Mouse (Mus musculus) MEL (cell line): ENCODE measurements around the gene Stat6. TPM values are rescaled to one million over a fixed set of nuclear protein-coding genes. Genes with fewer than 3 reads are reported as not detected.

ENCODE experiments used
- DNase-seq: peaks from one replicate; pipeline ENCODE4 v3.0.0; 2011; ENCODE audit warnings: low read depth, low spot score
- H3K27ac ChIP-seq: 2 replicates; pipeline ENCODE4 v1.5.1; 2012; ENCODE audit warnings: low read depth, mild to moderate bottlenecking, control low read depth, low read length, moderate library complexity; ENCODE audit not compliant: control insufficient read depth
- H3K27me3 ChIP-seq, 2 experiments: fragments of 150-350 bp in 1 of 2; sonication (generic) in 1 of 2; 2 replicates each; pipeline ENCODE4 v1.6.1; 2012; ENCODE audit warnings: low read length in 2 of 2, mild to moderate bottlenecking in 2 of 2, improper control_type of control experiment in 1 of 2, moderate library complexity in 1 of 2; ENCODE audit not compliant: insufficient read depth in 2 of 2, control insufficient read depth in 1 of 2
- H3K36me3 ChIP-seq, 2 experiments: 2 replicates each; pipeline ENCODE4 v1.6.1; 2012 to 2014; ENCODE audit warnings: low read length in 2 of 2, improper control_type of control experiment in 1 of 2, inconsistent platforms in 1 of 2, mild to moderate bottlenecking in 1 of 2; ENCODE audit not compliant: insufficient read depth in 2 of 2, control insufficient read depth in 1 of 2
- H3K4me1 ChIP-seq, 2 experiments: fragments of 150-350 bp in 1 of 2; sonication (generic) in 1 of 2; 2 replicates each; pipeline ENCODE4 v1.6.1; 2012; ENCODE audit warnings: low read length in 2 of 2, improper control_type of control experiment in 1 of 2, mild to moderate bottlenecking in 1 of 2; ENCODE audit not compliant: insufficient read depth in 2 of 2, control insufficient read depth in 1 of 2
- H3K4me3 ChIP-seq, 2 experiments: fragments of 150-350 bp in 1 of 2; sonication (generic) in 1 of 2; 2 replicates each; pipeline ENCODE4 v1.5.1; 2012; ENCODE audit warnings: low read depth in 2 of 2, low read length in 2 of 2, mild to moderate bottlenecking in 2 of 2, moderate library complexity in 2 of 2, control low read depth in 1 of 2, improper control_type of control experiment in 1 of 2; ENCODE audit not compliant: control insufficient read depth in 1 of 2, insufficient read depth in 1 of 2
- H3K79me2 ChIP-seq: 2 replicates; pipeline ENCODE4 v1.6.1; 2012; ENCODE audit warnings: mild to moderate bottlenecking, low read length, moderate library complexity; ENCODE audit not compliant: control insufficient read depth, poor library complexity, insufficient read depth
- H3K9ac ChIP-seq: 2 replicates; pipeline ENCODE4 v1.6.1; 2012; ENCODE audit warnings: low read depth, mild to moderate bottlenecking, control low read depth, low read length, moderate library complexity; ENCODE audit not compliant: control insufficient read depth, poor library complexity, severe bottlenecking
- H3K9me3 ChIP-seq: fragments of 150-350 bp; sonication (generic); replicated peaks from 2 replicates; pipeline ENCODE4 v1.6.1; 2012; ENCODE audit warnings: mild to moderate bottlenecking, low read length, improper control_type of control experiment, moderate library complexity; ENCODE audit not compliant: insufficient read depth
- BHLHE40 ChIP-seq: IDR thresholded peaks from 2 replicates; pipeline ENCODE4 v1.6.1; 2012; ENCODE audit warnings: low read depth, mild to moderate bottlenecking, inconsistent platforms, low read length, improper control_type of control experiment, borderline replicate concordance
- CHD2 ChIP-seq: IDR thresholded peaks from 2 replicates; pipeline ENCODE4 v1.6.1; 2011; ENCODE audit warnings: low read length, improper control_type of control experiment
- CTCF ChIP-seq, 3 experiments: IDR thresholded peaks in 2 of 3; conservative IDR thresholded peaks in 1 of 3; 2 replicates each; pipeline ENCODE4 v1.5.1; 2011 to 2012; ENCODE audit warnings: low read length in 3 of 3, low read depth in 2 of 3, mild to moderate bottlenecking in 2 of 3, improper control_type of control experiment in 1 of 3, inconsistent platforms in 1 of 3, mixed read lengths in 1 of 3, moderate library complexity in 1 of 3; ENCODE audit not compliant: control insufficient read depth in 1 of 3, insufficient read depth in 1 of 3, poor library complexity in 1 of 3, severe bottlenecking in 1 of 3
- E2F4 ChIP-seq: IDR thresholded peaks from 2 replicates; pipeline ENCODE4 v1.6.1; 2011; ENCODE audit warnings: low read depth, low read length, improper control_type of control experiment, borderline replicate concordance
- ELF1 ChIP-seq: IDR thresholded peaks from 2 replicates; pipeline ENCODE4 v1.6.1; 2014; ENCODE audit warnings: low read depth, mild to moderate bottlenecking, inconsistent platforms, low read length, improper control_type of control experiment, moderate library complexity
- EP300 ChIP-seq, 2 experiments: IDR thresholded peaks; 2 replicates each; pipeline ENCODE4 v1.6.1; 2011; ENCODE audit warnings: improper control_type of control experiment in 2 of 2, low read length in 2 of 2, low read depth in 1 of 2, mild to moderate bottlenecking in 1 of 2
- ETS1 ChIP-seq: IDR thresholded peaks from 2 replicates; pipeline ENCODE4 v1.6.1; 2012; ENCODE audit warnings: low read depth, mild to moderate bottlenecking, inconsistent platforms, low read length, improper control_type of control experiment, moderate library complexity
- GABPA ChIP-seq: IDR thresholded peaks from 2 replicates; pipeline ENCODE4 v1.6.1; 2012; ENCODE audit warnings: low read depth, mild to moderate bottlenecking, inconsistent platforms, low read length, improper control_type of control experiment, moderate library complexity
- GATA1 ChIP-seq: IDR thresholded peaks from 2 replicates; pipeline ENCODE4 v1.6.1; 2011; ENCODE audit warnings: low read depth, low read length, improper control_type of control experiment
- HCFC1 ChIP-seq: IDR thresholded peaks from 2 replicates; pipeline ENCODE4 v1.6.1; 2012; ENCODE audit warnings: low read depth, mild to moderate bottlenecking, inconsistent platforms, low read length, improper control_type of control experiment, moderate library complexity
- JUND ChIP-seq: IDR thresholded peaks from 2 replicates; pipeline ENCODE4 v1.6.1; 2011; ENCODE audit warnings: low read depth, mild to moderate bottlenecking, improper control_type of control experiment, low read length
- KAT2A ChIP-seq: conservative IDR thresholded peaks from 2 replicates; pipeline ENCODE4 v1.6.1; 2012; ENCODE audit warnings: low read depth, low read length, improper control_type of control experiment, inconsistent platforms
- MAFK ChIP-seq: IDR thresholded peaks from 2 replicates; pipeline ENCODE4 v1.6.1; 2011; ENCODE audit warnings: low read depth, mild to moderate bottlenecking, low read length, improper control_type of control experiment, borderline replicate concordance
- MAX ChIP-seq: IDR thresholded peaks from 2 replicates; pipeline ENCODE4 v1.6.1; 2011; ENCODE audit warnings: low read length, improper control_type of control experiment
- MAZ ChIP-seq: IDR thresholded peaks from 2 replicates; pipeline ENCODE4 v1.6.1; 2012; ENCODE audit warnings: low read depth, mild to moderate bottlenecking, inconsistent platforms, low read length, improper control_type of control experiment
- MEF2A ChIP-seq: IDR thresholded peaks from 2 replicates; pipeline ENCODE4 v1.6.1; 2014; ENCODE audit warnings: low read depth, mild to moderate bottlenecking, inconsistent platforms, low read length, improper control_type of control experiment; ENCODE audit not compliant: poor library complexity, insufficient replicate concordance, severe bottlenecking; ENCODE audit errors: extremely low read depth
- MXI1 ChIP-seq: IDR thresholded peaks from 2 replicates; pipeline ENCODE4 v1.6.1; 2011; ENCODE audit warnings: mild to moderate bottlenecking, low read depth, low read length, improper control_type of control experiment
- MYB ChIP-seq: IDR thresholded peaks from 2 replicates; pipeline ENCODE4 v1.6.1; 2011; ENCODE audit warnings: mild to moderate bottlenecking, low read depth, low read length, improper control_type of control experiment
- MYC ChIP-seq: IDR thresholded peaks from 2 replicates; pipeline ENCODE4 v1.6.1; 2011; ENCODE audit warnings: low read depth, mild to moderate bottlenecking, low read length, improper control_type of control experiment, moderate library complexity
- NELFE ChIP-seq: IDR thresholded peaks from 2 replicates; pipeline ENCODE4 v1.6.1; 2011; ENCODE audit warnings: low read depth, low read length, improper control_type of control experiment
- NRF1 ChIP-seq: IDR thresholded peaks from 2 replicates; pipeline ENCODE4 v1.6.1; 2014; ENCODE audit warnings: low read depth, mild to moderate bottlenecking, inconsistent platforms, low read length, improper control_type of control experiment, moderate library complexity; ENCODE audit not compliant: poor library complexity, insufficient read depth, severe bottlenecking
- POLR2A ChIP-seq, 2 experiments: IDR thresholded peaks; 2 replicates each; pipeline ENCODE4 v1.6.1; 2011 to 2012; ENCODE audit warnings: low read length in 2 of 2, mild to moderate bottlenecking in 2 of 2, control low read depth in 1 of 2, improper control_type of control experiment in 1 of 2, low read depth in 1 of 2, moderate library complexity in 1 of 2; ENCODE audit not compliant: control insufficient read depth in 1 of 2, insufficient read depth in 1 of 2, poor library complexity in 1 of 2
- POLR2AphosphoS2 ChIP-seq: IDR thresholded peaks from 2 replicates; pipeline ENCODE4 v1.6.1; 2011; ENCODE audit warnings: low read length, improper control_type of control experiment
- RCOR1 ChIP-seq: IDR thresholded peaks from 2 replicates; pipeline ENCODE4 v1.6.1; 2012; ENCODE audit warnings: low read depth, mild to moderate bottlenecking, inconsistent platforms, low read length, improper control_type of control experiment
- SIN3A ChIP-seq: IDR thresholded peaks from 2 replicates; pipeline ENCODE4 v1.6.1; 2012; ENCODE audit warnings: low read length, improper control_type of control experiment, inconsistent platforms
- TAL1 ChIP-seq: IDR thresholded peaks from 2 replicates; pipeline ENCODE4 v1.6.1; 2012; ENCODE audit warnings: mild to moderate bottlenecking, inconsistent platforms, low read length, moderate library complexity, mixed read lengths
- TBP ChIP-seq: IDR thresholded peaks from 2 replicates; pipeline ENCODE4 v1.8.0; 2011; ENCODE audit warnings: low read depth, low read length, improper control_type of control experiment
- TCF12 ChIP-seq: IDR thresholded peaks from 2 replicates; pipeline ENCODE4 v1.6.1; 2014; ENCODE audit warnings: low read depth, mild to moderate bottlenecking, inconsistent platforms, low read length, improper control_type of control experiment, moderate library complexity
- UBTF ChIP-seq: IDR thresholded peaks from 2 replicates; pipeline ENCODE4 v1.6.1; 2012; ENCODE audit warnings: low read depth, mild to moderate bottlenecking, inconsistent platforms, low read length, improper control_type of control experiment, moderate library complexity, borderline replicate concordance; ENCODE audit not compliant: insufficient read depth
- USF1 ChIP-seq: IDR thresholded peaks from 2 replicates; pipeline ENCODE4 v1.6.1; 2014; ENCODE audit warnings: low read depth, mild to moderate bottlenecking, inconsistent platforms, low read length, improper control_type of control experiment, moderate library complexity
- USF2 ChIP-seq, 2 experiments: IDR thresholded peaks; 2 replicates each; pipeline ENCODE4 v1.6.1; 2011 to 2012; ENCODE audit warnings: improper control_type of control experiment in 2 of 2, low read length in 2 of 2, borderline replicate concordance in 1 of 2, inconsistent platforms in 1 of 2, low read depth in 1 of 2, mild to moderate bottlenecking in 1 of 2; ENCODE audit not compliant: insufficient read depth in 1 of 2
- ZC3H11A ChIP-seq: IDR thresholded peaks from 2 replicates; pipeline ENCODE4 v1.6.1; 2012; ENCODE audit warnings: low read depth, mild to moderate bottlenecking, inconsistent platforms, low read length, improper control_type of control experiment
- ZMIZ1 ChIP-seq: IDR thresholded peaks from 2 replicates; pipeline ENCODE4 v1.6.1; 2012; ENCODE audit warnings: low read depth, mild to moderate bottlenecking, inconsistent platforms, low read length, improper control_type of control experiment, moderate library complexity
- ZNF384 ChIP-seq: IDR thresholded peaks from 2 replicates; pipeline ENCODE4 v1.6.1; 2012; ENCODE audit warnings: low read depth, mild to moderate bottlenecking, inconsistent platforms, low read length, improper control_type of control experiment
- polyA plus RNA-seq, 2 experiments: library from polyadenylated mRNA; stranded (reverse) in 1 of 2; unstranded in 1 of 2; fragments of >175 nt in 1 of 2; fragments of >200 nt in 1 of 2; gene quantifications; 2 replicates each; pipeline versions ENCODE4 v1.2.1 to v1.2.4; 2012; ENCODE audit warnings: low replicate concordance in 2 of 2, low read depth in 1 of 2; ENCODE audit not compliant: insufficient read length in 2 of 2, insufficient read depth in 1 of 2, missing spikeins in 1 of 2
- total RNA-seq: library from RNA; depleted of rRNA; stranded (reverse); fragments of 300-350 nt; gene quantifications from 2 replicates; pipeline ENCODE4 v1.2.3, GENCODE M21; 2012

Gene Stat6
- total and polyA plus RNA-seq, 3 experiments, result 34.9 to 50.2 TPM; not detected in 1

GRCm38 (mm10) chr10:127641861-127642771 lies 670 bp upstream of the Stat6 start:
- Histone ChIP-seq H3K79me2 (peaks cover 21% of the 10 kb centered on the region), H3K27me3 (no peaks in the 10 kb centered on the region), H3K36me3 (peaks cover 0 to 3% of the 10 kb centered on the region in 2 experiments; a peak in 2 of 4 replicates), H3K27ac (peak overlapping the region; percentile 93), H3K9me3 (no peaks in the 10 kb centered on the region), H3K9ac (peak overlapping the region; percentile 95), H3K4me3 (peak overlapping the region; percentile 98), H3K4me1 (peaks cover 2 to 11% of the 10 kb centered on the region in 2 experiments; a peak in 3 of 4 replicates)
- peak; percentile 87 for DNase-seq
- TF ChIP-seq GABPA (no peak), ETS1 (no peak; the same call in 1 of the 2 replicates), ZNF384 (0 out of 2 replicates have a peak, but pooled peaks have one; percentile 31), TCF12 (no peak), ZMIZ1 (no peak), GATA1 (peak; percentile 7; the same call in 1 of the 2 replicates), E2F4 (no peak), UBTF (no peak), MEF2A (no peak), RCOR1 (0 out of 2 replicates have a peak, but pooled peaks have one; percentile 42), POLR2AphosphoS2 (no peak), JUND (no peak), MXI1 (peak; percentile 76), NRF1 (no peak), CHD2 (peak; percentile 65), KAT2A (no peak), ELF1 (no peak), USF2 (IDR thresholded peaks at IDR 0.05; ENCODE audit: borderline replicate concordance in 1 of 2, insufficient read depth in 1 of 2, low read depth in 1 of 2, low read length in 2 of 2) (no peak), MYB (no peak), MAFK (no peak), USF1 (no peak), HCFC1 (peak; percentile 31; the same call in 1 of the 2 replicates), TAL1 (no peak), SIN3A (peak; percentile 76), ZC3H11A (peak; percentile 85), CTCF (IDR thresholded peaks at IDR 0.05 in 2 of 3, conservative IDR thresholded peaks at IDR 0.05 in 1 of 3; ENCODE audit: control insufficient read depth in 1 of 3, insufficient read depth in 1 of 3, low read depth in 2 of 3, low read length in 3 of 3, poor library complexity in 1 of 3, severe bottlenecking in 1 of 3) (peak; percentile 87 to 97 (median 95)), MAX (peak; percentile 55; the same call in 1 of the 2 replicates), TBP (no peak), MAZ (0 out of 2 replicates have a peak, but pooled peaks have one; percentile 50), EP300 (IDR thresholded peaks at IDR 0.05; ENCODE audit: low read depth in 1 of 2, low read length in 2 of 2) (peak in 1 of 2 experiments; percentile 17; a peak in 1 of 4 replicates), NELFE (no peak), POLR2A (IDR thresholded peaks at IDR 0.05; ENCODE audit: control insufficient read depth in 1 of 2, insufficient read depth in 1 of 2, low read depth in 1 of 2, low read length in 2 of 2, poor library complexity in 1 of 2) (no peak), MYC (peak; percentile 58; the same call in 1 of the 2 replicates), BHLHE40 (peak; percentile 78)
